Mouse (Mus musculus) mouse embryonic stem cell (cell line): ENCODE data around the gene Ntng2.

Experiments
- in situ Hi-C, 2 experiments: fragments of 300-500 bp; cut with MboI; formaldehyde crosslinking; loops; 1 replicate in 1 of 2; 3 replicates in 1 of 2; pipeline ENCODE4 v1.14.3; 2019 to 2020; ENCODE audit warnings: low sequenced_read_pairs in 2 of 2, low pct_unique_long_range_greater_than_20kb in 1 of 2, mixed read lengths in 1 of 2; ENCODE audit not compliant: unreplicated experiment in 1 of 2

The Ntng2 gene

GRCm38 (mm10) chr2:29246275-29246674 is 6.5 kb downstream of the Ntng2 start:
- in situ Hi-C loops, result no loop called here

- in situ Hi-C loops, result no loop called here
Observed at GRCm38 (mm10) chr2:29245341-29245779, 7.4 kb downstream of the Ntng2 start.

DNA sequence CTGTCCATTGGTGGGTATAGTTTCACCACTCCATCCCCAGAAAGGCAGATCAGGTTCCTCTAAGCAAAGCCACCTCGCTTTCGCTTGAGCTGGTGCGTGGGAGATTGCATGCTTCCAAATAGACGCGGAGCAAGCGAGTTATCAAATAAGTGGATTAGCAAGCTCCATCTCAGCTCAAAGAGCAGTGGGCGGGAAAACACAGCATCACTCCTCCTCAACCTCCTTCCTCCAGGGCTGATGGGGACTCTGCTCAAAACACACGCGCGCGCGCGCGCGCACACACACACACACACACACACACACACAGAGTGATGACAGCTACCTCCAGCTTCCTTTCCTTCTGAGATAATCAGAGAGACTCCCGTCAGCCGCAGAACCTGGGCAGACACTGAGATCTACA is 13.5 kb downstream of the Ntng2 start:
- in situ Hi-C loops, result no loop called here

DNA sequence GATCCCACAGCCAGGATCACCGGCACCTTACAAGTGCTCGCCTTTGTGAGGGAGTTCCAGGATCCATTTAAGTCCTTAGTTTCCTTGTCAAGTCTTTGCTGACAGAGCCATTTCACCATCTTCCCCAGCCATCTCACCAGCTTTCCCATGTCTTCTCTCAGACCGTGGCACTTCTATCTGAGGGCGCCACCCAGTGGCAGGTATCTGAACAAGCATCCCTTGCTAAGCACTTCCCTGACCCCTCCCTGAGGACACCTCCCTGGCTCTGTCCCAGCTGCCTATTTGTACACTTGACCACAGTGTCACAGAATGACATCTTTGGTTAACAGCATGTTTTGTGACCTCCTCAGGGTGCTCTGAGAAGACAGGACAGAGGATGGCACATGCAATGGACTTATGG is 15.2 kb downstream of the Ntng2 start:
- in situ Hi-C loops, result no loop called here

DNA sequence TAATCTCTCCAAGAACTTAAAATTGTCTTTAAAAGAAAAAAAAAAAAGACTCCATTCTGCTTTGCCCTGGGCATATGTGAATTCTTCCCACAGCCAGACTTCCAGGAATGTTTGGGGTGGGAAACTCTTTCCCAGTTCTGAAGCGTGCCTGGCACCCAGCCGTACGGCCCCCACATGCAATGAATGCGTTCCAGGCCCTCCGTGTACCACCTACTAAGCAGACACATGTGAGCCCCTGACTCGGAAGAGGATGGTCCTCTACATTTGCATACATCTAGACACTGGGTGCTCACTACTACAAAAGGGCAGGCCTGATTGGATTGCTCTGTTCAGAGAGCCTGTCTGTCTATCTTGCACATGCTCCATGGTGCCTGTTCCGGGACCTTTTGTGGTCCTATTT is 17.0 kb downstream of the Ntng2 start:
- in situ Hi-C loops, result no loop called here

GRCm38 (mm10) chr2:29235026-29235425 is 17.8 kb downstream of the Ntng2 start:
- in situ Hi-C loops, result no loop called here

DNA sequence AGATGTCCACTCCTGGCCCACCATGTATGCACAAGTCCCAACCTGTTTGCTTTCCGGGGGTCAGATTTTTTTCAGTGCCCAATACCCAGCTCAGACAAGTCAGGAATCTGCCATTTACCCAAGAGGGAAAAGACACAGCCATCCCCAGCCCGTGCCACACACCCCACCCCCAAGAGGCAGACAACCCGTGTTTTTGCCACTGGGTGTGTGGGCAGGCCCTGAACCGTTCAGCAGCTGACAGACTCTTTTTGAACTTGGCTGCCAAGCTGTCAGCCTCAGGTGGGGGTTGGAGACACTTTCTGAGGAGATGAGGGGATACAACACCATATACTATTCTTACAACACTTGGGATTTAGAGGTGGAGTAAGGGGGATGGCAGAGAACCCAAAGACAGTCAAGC is 18.8 kb downstream of the Ntng2 start:
- in situ Hi-C loops, result no loop called here

GRCm38 (mm10) chr2:29230191-29230835 is 22.5 kb downstream of the Ntng2 start:
- in situ Hi-C loops, result no loop called here

GRCm38 (mm10) chr2:29226671-29227070 is 26.1 kb downstream of the Ntng2 start:
- in situ Hi-C loops, result no loop called here

DNA sequence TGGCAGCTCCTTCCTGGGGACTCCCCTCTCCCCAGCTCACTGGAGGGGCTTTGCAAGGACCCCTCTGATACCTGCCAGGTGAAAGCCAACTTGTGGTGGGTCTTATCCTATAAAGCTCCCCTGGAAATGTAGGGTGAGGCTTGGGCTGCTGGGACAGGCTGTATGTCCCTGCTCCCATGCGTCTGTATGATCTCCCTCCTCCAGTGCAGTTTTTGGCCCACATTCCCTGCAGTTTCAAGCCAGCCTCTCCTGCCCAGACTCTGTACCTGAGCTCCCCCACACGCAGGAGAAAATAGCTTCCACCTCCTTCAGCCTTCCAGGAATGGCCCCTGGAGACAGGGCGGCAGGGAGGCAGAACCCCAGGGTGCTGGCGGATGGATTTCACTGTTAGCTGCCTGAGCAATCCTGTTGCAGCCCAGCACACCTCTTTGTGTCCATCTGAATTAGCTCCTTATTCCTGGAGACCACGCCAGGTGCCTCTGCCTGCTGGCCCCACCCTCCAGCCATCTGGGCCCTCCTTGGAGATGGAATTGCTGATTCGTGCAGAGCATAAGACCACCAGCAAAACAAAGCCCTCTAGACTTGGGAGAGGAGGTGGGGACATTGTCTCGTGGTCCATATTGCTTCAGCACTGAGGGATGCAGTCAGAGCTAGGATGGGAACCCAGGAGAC is 29.1 kb downstream of the Ntng2 start:
- in situ Hi-C loops, result loop anchor here (25.0 kb wide), 1 partner anchor 364 kb away; no protein-coding TSS in a partner anchor

DNA sequence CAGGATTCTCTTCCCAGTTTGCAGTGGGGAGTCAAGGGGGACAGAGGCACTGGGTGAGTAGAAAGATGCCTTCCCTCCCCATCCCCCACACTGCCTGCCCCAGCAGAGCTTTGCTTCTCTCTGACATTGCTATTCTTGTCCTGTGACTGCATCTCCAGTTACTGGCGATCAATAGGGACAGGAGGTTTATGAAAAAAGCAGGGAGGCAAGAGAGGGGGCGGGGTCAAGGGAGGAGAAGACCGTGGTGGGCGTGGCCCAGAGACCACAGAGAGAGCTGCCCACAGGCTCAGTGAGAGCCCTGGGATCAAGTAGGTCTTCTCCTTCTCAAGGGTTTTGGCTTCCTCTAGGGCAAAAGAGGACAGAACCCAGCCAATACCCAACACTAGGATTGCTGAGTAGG is 30.5 kb downstream of the Ntng2 start:
- in situ Hi-C loops, result loop anchor here (25.0 kb wide), 1 partner anchor 365 kb away; no protein-coding TSS in a partner anchor

- in situ Hi-C loops, result loop anchor here (25.0 kb wide), 1 partner anchor 368 kb away; no protein-coding TSS in a partner anchor
Observed at GRCm38 (mm10) chr2:29218831-29219230, 34.0 kb downstream of the Ntng2 start.

DNA sequence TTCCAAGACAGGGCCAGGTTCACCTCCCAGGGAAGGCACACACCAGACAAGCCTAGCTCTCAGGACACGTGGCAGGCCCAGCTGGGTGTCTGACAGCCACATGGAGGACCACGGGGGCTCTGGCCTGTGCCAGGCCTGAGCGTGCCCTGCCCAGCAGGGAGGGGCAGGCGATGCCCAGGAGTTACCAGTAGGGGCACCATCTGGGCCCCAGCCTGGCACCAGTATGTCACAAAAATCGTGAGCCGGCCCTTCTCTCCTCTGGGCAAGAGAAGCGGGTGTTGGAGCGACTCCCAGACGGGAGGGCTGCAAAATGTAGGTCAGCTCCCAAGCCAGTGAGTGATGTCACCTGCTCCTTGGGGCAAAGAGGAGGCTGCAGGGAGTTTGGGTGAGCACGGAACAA is 34.9 kb downstream of the Ntng2 start:
- in situ Hi-C loops, result loop anchor here (25.0 kb wide), 1 partner anchor 369 kb away; no protein-coding TSS in a partner anchor

DNA sequence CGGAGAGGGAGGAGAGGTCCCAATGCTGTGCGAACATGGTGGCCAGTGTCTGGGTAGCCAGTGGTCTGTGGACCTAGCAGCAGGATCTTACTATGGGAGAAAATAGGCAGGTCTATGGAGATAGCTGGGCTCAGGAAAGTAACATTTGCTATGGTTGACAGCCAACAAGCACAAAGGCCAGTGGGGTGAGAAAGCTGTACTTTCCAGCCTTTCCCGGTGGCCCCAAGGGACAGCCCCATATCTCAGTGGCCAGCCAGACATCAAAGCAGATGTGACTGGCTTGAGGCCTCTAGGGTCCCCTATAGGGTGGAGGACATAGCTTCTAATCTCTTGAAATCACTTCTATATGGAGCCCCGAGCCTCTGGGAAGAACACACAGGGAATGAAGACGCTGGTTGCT is 35.8 kb downstream of the Ntng2 start:
- in situ Hi-C loops, result loop anchor here (25.0 kb wide), 1 partner anchor 370 kb away; no protein-coding TSS in a partner anchor

DNA sequence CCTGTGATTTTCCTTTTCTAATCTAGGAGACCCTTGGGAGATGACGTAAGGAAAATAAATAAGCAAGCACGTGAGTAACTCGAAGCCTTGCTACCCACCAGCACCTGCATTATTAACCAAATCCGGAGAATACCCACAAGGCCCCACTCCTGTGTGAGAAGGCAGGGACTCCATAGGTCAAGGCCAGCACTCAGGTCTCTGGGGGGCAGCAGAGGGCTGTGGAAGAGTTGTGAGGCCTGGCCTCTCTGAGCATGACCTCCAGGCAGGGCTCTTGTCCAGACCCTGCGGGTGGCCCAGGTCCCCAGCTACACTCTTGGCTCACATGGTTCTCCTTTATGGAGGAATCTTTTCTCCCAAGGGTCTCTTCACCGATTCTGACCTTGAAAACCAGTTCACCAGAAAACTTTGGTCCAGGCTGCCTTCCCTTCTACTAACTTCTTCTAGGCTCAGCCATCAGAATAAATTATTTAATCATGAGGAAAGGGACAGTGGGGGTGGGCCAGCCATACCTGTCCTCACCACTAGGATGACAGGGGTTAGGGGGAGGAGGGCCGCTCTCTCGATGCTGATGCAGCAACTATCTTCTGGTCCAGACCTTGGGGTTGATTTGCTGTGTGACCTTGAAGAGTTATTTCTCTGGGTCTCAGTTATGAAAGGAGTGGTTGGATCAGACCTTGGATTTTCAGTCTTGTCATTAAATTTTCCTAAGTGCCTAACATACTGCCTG is 36.4 kb downstream of the Ntng2 start:
- in situ Hi-C loops, result loop anchor here (25.0 kb wide), 1 partner anchor 371 kb away; no protein-coding TSS in a partner anchor

- in situ Hi-C loops, result loop anchor here (25.0 kb wide), 1 partner anchor 381 kb away; no protein-coding TSS in a partner anchor
Observed at GRCm38 (mm10) chr2:29206156-29206555, 46.6 kb downstream of the Ntng2 start.

DNA sequence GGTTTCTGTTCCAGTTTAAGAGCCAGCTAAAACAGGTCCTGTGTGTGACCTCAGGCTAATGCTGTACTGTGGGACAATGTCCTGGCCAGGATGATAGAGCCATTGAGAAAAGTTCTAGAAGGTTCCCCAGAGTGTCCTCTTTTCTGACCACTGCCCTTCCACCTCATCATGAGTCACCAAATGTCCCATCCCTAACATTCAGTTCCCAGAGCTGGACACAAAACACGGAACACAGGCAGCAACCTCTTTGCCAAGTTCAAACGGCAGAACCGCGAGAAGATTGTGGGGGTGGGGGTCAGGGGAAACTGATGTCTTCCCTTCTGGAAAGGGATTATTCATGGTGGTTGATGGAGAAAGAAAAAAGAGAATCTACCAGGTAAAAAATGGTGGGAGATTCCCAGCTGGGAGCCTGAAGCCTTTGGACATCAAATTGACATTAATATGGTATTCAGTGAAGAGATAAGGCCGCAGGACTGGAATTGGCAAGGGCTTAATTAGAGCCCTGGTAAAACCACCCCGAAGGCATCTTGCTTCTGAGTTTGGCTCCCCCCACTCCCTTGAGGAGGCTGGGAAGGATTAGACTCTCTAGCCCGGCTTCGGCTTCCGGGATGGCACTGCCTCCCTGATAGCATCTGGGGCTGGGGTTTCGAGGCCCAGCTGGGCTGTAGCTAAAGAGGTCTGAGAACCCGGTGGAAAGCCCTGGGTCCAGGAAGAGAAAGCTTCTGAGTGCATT is 51.4 kb downstream of the Ntng2 start:
- in situ Hi-C loops, result loop anchor here (25.0 kb wide), 1 partner anchor 386 kb away; no protein-coding TSS in a partner anchor

- in situ Hi-C loops, result loop anchor here (25.0 kb wide), 1 partner anchor 387 kb away; no protein-coding TSS in a partner anchor
Observed at GRCm38 (mm10) chr2:29199909-29200308, 52.9 kb downstream of the Ntng2 start.
